Mouse (Mus musculus) heart, postnatal 0 days (tissue): ENCODE data around the gene Clic4. TPM values are rescaled to one million over a fixed set of nuclear protein-coding genes. Genes with fewer than 3 reads are reported as not detected.
A peak's percentile ranks its signal among the peaks of the same experiment; 100 is the strongest.

Source experiments
- ATAC-seq: fragments of 200-750 bp; cut with Nextera tagmentation; 2 replicates; pipeline ENCODE4 v1.8.0; 2017; ENCODE audit warnings: low read depth, moderate number of reproducible peaks, moderate library complexity; ENCODE audit not compliant: insufficient read depth
- DNase-seq: peaks from one replicate; pipeline ENCODE4 v3.0.0-alpha.2; 2016; ENCODE audit warnings: low spot score
- H3K27ac ChIP-seq: fragments of 300-500 bp; sonication (generic); 2 replicates; pipeline ENCODE4 v1.5.1; 2014; ENCODE audit warnings: low read depth, mild to moderate bottlenecking
- H3K27me3 ChIP-seq: fragments of 300-500 bp; sonication (generic); 2 replicates; pipeline ENCODE4 v1.6.1; 2014; ENCODE audit warnings: low read length, mixed read lengths; ENCODE audit not compliant: control insufficient read depth, insufficient read depth
- H3K36me3 ChIP-seq: fragments of 300-500 bp; sonication (generic); replicated peaks from 2 replicates; pipeline ENCODE4 v1.6.1; 2014; ENCODE audit warnings: low read length, mixed read lengths; ENCODE audit not compliant: control insufficient read depth, insufficient read depth
- H3K4me1 ChIP-seq: fragments of 300-500 bp; sonication (generic); 2 replicates; pipeline ENCODE4 v1.6.1; 2014; ENCODE audit warnings: antibody characterized with exemption; ENCODE audit not compliant: control insufficient read depth, insufficient read depth
- H3K4me2 ChIP-seq: fragments of 300-500 bp; sonication (generic); 2 replicates; pipeline ENCODE4 v1.6.1; 2014; ENCODE audit warnings: low read depth, mild to moderate bottlenecking, low read length, moderate library complexity
- H3K4me3 ChIP-seq: fragments of 300-500 bp; sonication (generic); 2 replicates; pipeline ENCODE4 v1.5.1; 2014; ENCODE audit warnings: low read depth, low read length
- H3K9ac ChIP-seq: fragments of 300-500 bp; sonication (generic); replicated peaks from 2 replicates; pipeline ENCODE4 v1.6.1; 2014; ENCODE audit warnings: low read depth, low read length, mixed read lengths
- H3K9me3 ChIP-seq: fragments of 300-500 bp; sonication (generic); replicated peaks from 2 replicates; pipeline ENCODE4 v1.6.1; 2016; ENCODE audit warnings: low read length; ENCODE audit not compliant: control insufficient read depth
- CTCF ChIP-seq: IDR thresholded peaks from 2 replicates; pipeline ENCODE4 v1.5.1; 2016; ENCODE audit warnings: antibody characterized with exemption, control low read depth, low read depth
- EP300 ChIP-seq: IDR thresholded peaks from 2 replicates; pipeline ENCODE4 v1.6.1; 2016; ENCODE audit warnings: antibody characterized with exemption, low read depth
- WGBS: fragments of 180-500 bp; shearing (Covaris S2); extraction: QIAGEN DNeasy Blood & Tissue Kit; methylation state at CpG from one replicate; pipeline ENCODE4 v1.1.7; 2014; 5-methylcytosine and 5-hydroxymethylcytosine counted together
- polyA plus RNA-seq: library from polyadenylated mRNA; unstranded; fragments of >200 nt; fragmentation: Nextera tagmentation; extraction: Ambion mirVana; gene quantifications from 2 replicates; pipeline ENCODE4 v1.2.1, GENCODE M21; 2015
- total RNA-seq: library from RNA; depleted of rRNA; stranded (reverse); fragments of >200 nt; gene quantifications from 2 replicates; pipeline ENCODE4 v1.2.3, GENCODE M21; 2014; ENCODE audit warnings: low replicate concordance

Gene Clic4
- total and polyA plus RNA-seq, 2 experiments from 2014 or later = 235 to 239 TPM

DNA sequence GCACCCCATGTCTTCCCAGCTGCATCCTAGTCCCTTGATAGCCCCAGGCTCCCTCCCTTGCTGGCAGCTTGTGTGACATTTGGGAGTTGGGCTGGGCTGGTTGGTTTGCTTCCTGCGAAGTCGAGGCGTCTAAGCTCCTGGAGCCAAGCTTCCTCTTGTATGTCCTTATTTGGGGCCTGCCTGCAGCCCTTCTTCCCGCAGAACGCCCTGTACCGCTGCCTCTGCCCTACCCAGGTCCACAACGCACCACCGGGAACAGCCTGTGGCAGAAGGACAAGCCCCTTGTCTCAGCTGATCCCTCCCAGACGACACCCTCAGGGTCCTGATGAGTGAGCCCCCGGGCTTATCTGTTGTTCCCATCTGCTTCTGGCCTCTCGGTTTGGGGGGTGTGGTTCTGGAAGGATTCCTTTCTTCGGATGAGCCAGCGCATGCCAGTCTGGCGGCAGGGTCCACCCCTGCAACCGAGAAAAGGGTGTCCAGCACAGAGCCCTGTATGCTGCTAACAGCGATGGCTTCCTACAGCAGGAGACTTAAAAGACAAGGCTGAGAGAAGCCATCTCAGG lies 14.3 kb upstream of the Clic4 start:
- peak; percentile 86 for TF ChIP-seq EP300
- TF ChIP-seq CTCF = no peak
- Histone ChIP-seq H3K9ac (peak overlapping the region; percentile 32; the same call in 1 of the 2 replicates), H3K27me3 (no peaks in the 10 kb centered on the region), H3K27ac (peak overlapping the region; percentile 80), H3K4me2 (peak overlapping the region; percentile 46), H3K36me3 (no peaks in the 10 kb centered on the region), H3K4me1 (peaks cover 35% of the 10 kb centered on the region), H3K4me3 (peak overlapping the region; percentile 12), H3K9me3 (no peaks in the 10 kb centered on the region)
- ATAC-seq (peak; percentile 89), DNase-seq (peak; percentile 92)
- WGBS = 4% methylated on average over 16 of the region's 16 CpGs

DNA sequence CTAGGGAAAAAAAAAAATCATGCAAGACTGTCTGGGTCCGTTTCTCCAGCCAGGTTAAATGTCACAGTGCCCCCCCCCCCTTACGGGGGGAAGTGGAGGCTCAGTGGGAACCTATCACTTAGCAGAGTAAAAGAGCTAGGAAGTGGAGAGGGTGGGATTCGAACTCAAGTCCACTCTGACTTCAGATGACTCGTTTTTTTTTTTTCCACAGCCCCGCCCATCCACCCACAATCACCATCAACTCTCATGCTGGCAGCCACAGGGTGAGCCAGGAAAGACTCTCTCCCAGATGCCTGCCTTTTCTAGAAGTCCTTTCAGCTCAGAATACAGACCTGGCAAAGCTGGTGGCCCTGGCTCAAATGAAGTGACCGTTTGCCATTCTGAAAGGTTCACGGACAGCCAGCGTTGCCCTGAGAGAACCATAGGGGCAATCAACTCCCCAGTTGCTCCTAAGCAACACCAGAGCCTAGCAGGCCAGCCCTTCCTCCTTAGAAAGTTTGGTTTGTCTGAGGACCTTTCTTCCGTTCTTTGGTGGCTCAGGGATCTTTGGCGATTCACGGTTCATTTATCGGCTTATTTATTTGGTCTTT lies 13.5 kb upstream of the Clic4 start:
- Histone ChIP-seq H3K36me3 (no peaks in the 10 kb centered on the region), H3K27ac (peak overlapping the region; percentile 80), H3K27me3 (no peaks in the 10 kb centered on the region), H3K9ac (peak overlapping the region; percentile 32; the same call in 1 of the 2 replicates), H3K4me1 (peaks cover 27% of the 10 kb centered on the region), H3K4me3 (no peak overlapping the region), H3K4me2 (no peak overlapping the region), H3K9me3 (no peaks in the 10 kb centered on the region)
- TF ChIP-seq EP300 = no peak
- TF ChIP-seq CTCF = no peak
- 62% methylated on average over 12 of the region's 12 CpGs for WGBS
- DNase-seq (no peak), ATAC-seq (no peak)

- Histone ChIP-seq H3K9me3 (no peaks in the 10 kb centered on the region), H3K4me3 (no peak overlapping the region), H3K27ac (peak overlapping the region; percentile 15; the same call in 1 of the 2 replicates), H3K4me2 (no peak overlapping the region), H3K9ac (no peak overlapping the region), H3K36me3 (no peaks in the 10 kb centered on the region), H3K27me3 (no peaks in the 10 kb centered on the region), H3K4me1 (peaks cover 25% of the 10 kb centered on the region)
- WGBS = 64% methylated on average over 8 of the region's 8 CpGs
- ATAC-seq (no peak), DNase-seq (no peak)
- TF ChIP-seq CTCF (no peak), EP300 (no peak)
Observed at GRCm38 (mm10) chr4:135285436-135285835, 12.8 kb upstream of the Clic4 start.

- TF ChIP-seq CTCF (no peak), EP300 (no peak)
- Histone ChIP-seq H3K27ac (no peak overlapping the region), H3K4me1 (peaks cover 25% of the 10 kb centered on the region), H3K4me2 (no peak overlapping the region), H3K9me3 (no peaks in the 10 kb centered on the region), H3K9ac (no peak overlapping the region), H3K36me3 (no peaks in the 10 kb centered on the region), H3K4me3 (no peak overlapping the region), H3K27me3 (no peaks in the 10 kb centered on the region)
- DNase-seq = no peak
- WGBS = 91% methylated on average over 7 of the region's 7 CpGs
- no peak for ATAC-seq
Observed at GRCm38 (mm10) chr4:135283875-135284274, 11.3 kb upstream of the Clic4 start.

- H3K27me3 ChIP-seq = no peaks in the 10 kb centered on the region
- no peaks in the 10 kb centered on the region for H3K9me3 ChIP-seq
- no peak overlapping the region for H3K4me2 ChIP-seq
- H3K27ac ChIP-seq = peak overlapping the region; percentile 41
- DNase-seq (no peak), ATAC-seq (no peak)
- WGBS = 74% methylated on average over 4 of the region's 4 CpGs
- H3K4me3 ChIP-seq = no peak overlapping the region
- TF ChIP-seq CTCF = no peak
- no peak for TF ChIP-seq EP300
- no peaks in the 10 kb centered on the region for H3K36me3 ChIP-seq
- H3K9ac ChIP-seq = no peak overlapping the region
- H3K4me1 ChIP-seq = peaks cover 25% of the 10 kb centered on the region
Observed at GRCm38 (mm10) chr4:135283417-135283816, 10.8 kb upstream of the Clic4 start.
